Mouse (Mus musculus): ENCODE results near the gene Txnip. TPM values are rescaled to one million over a fixed set of nuclear protein-coding genes. Genes with fewer than 3 reads are reported as not detected.

The Txnip gene
- polyA plus RNA-seq, 1 experiment = 42.6 TPM

GRCm38 (mm10) chr3:96594851-96595250 lies 37.1 kb downstream of the Txnip start:
- Histone ChIP-seq H3K79me2 (ENCODE audit: control insufficient read depth, insufficient read depth) (peaks cover 8% of the 10 kb centered on the region), H3ac (ENCODE audit: control insufficient read depth, insufficient read length) (no peak overlapping the region), H3K4me3 (peak overlapping the region; percentile 79), H3K27me3 (ENCODE audit: control insufficient read depth, insufficient read depth, insufficient read length) (no peaks in the 10 kb centered on the region), H3K4me2 (ENCODE audit: low read depth) (no peak overlapping the region), H3K36me3 (ENCODE audit: control insufficient read depth, insufficient read depth) (no peaks in the 10 kb centered on the region)
- TF ChIP-seq POLR2AphosphoS2 (IDR thresholded peaks at IDR 0.05; ENCODE audit: insufficient read length, low read depth) = no peak
- no peak for TF ChIP-seq MYOG (IDR thresholded peaks at IDR 0.05; ENCODE audit: control insufficient read depth in 1 of 3, insufficient read depth in 1 of 3, insufficient read length in 2 of 3, low read depth in 2 of 3)
- TF ChIP-seq POLR2A (IDR thresholded peaks at IDR 0.05; ENCODE audit: insufficient read length, low read depth) = no peak
- TF ChIP-seq USF1 (IDR thresholded peaks at IDR 0.05; ENCODE audit: low read depth) = no peak
- TF ChIP-seq TCF12 (IDR thresholded peaks at IDR 0.05; ENCODE audit: insufficient read depth, poor library complexity, severe bottlenecking) = no peak
- TF ChIP-seq SRF (IDR thresholded peaks at IDR 0.05; ENCODE audit: control insufficient read depth, insufficient read length, low read depth) = no peak
- TF ChIP-seq TCF3 (IDR thresholded peaks at IDR 0.05; ENCODE audit: insufficient read length, low read depth) = no peak
- TF ChIP-seq E2F4 (IDR thresholded peaks at IDR 0.05; ENCODE audit: insufficient read depth) = no peak
- no peak for TF ChIP-seq MYOD1 (IDR thresholded peaks at IDR 0.05; ENCODE audit: control insufficient read depth in 1 of 3, insufficient read length in 2 of 3, low read depth in 2 of 3)
- TF ChIP-seq MAX (IDR thresholded peaks at IDR 0.05; ENCODE audit: low read depth) = no peak
- no peak for TF ChIP-seq CEBPB (IDR thresholded peaks at IDR 0.05; ENCODE audit: insufficient read depth, poor library complexity, severe bottlenecking)
- no peak for TF ChIP-seq REST (IDR thresholded peaks at IDR 0.05; ENCODE audit: insufficient read depth, insufficient read length)

- TF ChIP-seq MYOD1 (IDR thresholded peaks at IDR 0.05; ENCODE audit: control insufficient read depth in 1 of 3, insufficient read length in 2 of 3, low read depth in 2 of 3) = peak in 1 of 3 experiments; percentile 22
- TF ChIP-seq E2F4 (IDR thresholded peaks at IDR 0.05; ENCODE audit: insufficient read depth) = no peak
- no peak for TF ChIP-seq TCF12 (IDR thresholded peaks at IDR 0.05; ENCODE audit: insufficient read depth, poor library complexity, severe bottlenecking)
- Histone ChIP-seq H3K79me2 (ENCODE audit: control insufficient read depth, insufficient read depth) (peaks cover 8% of the 10 kb centered on the region), H3K36me3 (ENCODE audit: control insufficient read depth, insufficient read depth) (no peaks in the 10 kb centered on the region), H3ac (ENCODE audit: control insufficient read depth, insufficient read length) (no peak overlapping the region), H3K27me3 (ENCODE audit: control insufficient read depth, insufficient read depth, insufficient read length) (no peaks in the 10 kb centered on the region), H3K4me3 (peak overlapping the region; percentile 51), H3K4me2 (ENCODE audit: low read depth) (peak overlapping the region; percentile 98)
Observed at GRCm38 (mm10) chr3:96595661-96596060, 37.9 kb downstream of the Txnip start.

GRCm38 (mm10) chr3:96596228-96596707 lies 38.5 kb downstream of the Txnip start, which contains the start of gene Ankrd34a:
Gene Ankrd34a (plus strand): TSS chr3:96596636.
- Histone ChIP-seq H3K4me3 (peak within 1 kb of the TSS; percentile 51), H3K36me3 (ENCODE audit: control insufficient read depth, insufficient read depth) (no peaks in the 10 kb centered on the region), H3K27me3 (ENCODE audit: control insufficient read depth, insufficient read depth, insufficient read length) (no peaks in the 10 kb centered on the region), H3K79me2 (ENCODE audit: control insufficient read depth, insufficient read depth) (peaks cover 8% of the 10 kb centered on the region), H3ac (ENCODE audit: control insufficient read depth, insufficient read length) (peak within 1 kb of the TSS; percentile 50), H3K4me2 (ENCODE audit: low read depth) (peak within 1 kb of the TSS; percentile 98)
- no peak for TF ChIP-seq POLR2A (IDR thresholded peaks at IDR 0.05; ENCODE audit: insufficient read length, low read depth)
- no peak for TF ChIP-seq REST (IDR thresholded peaks at IDR 0.05; ENCODE audit: insufficient read depth, insufficient read length)
- no peak for TF ChIP-seq E2F4 (IDR thresholded peaks at IDR 0.05; ENCODE audit: insufficient read depth)
- no peak for TF ChIP-seq TCF12 (IDR thresholded peaks at IDR 0.05; ENCODE audit: insufficient read depth, poor library complexity, severe bottlenecking)
- no peak for TF ChIP-seq POLR2AphosphoS2 (IDR thresholded peaks at IDR 0.05; ENCODE audit: insufficient read length, low read depth)
- no peak for TF ChIP-seq CEBPB (IDR thresholded peaks at IDR 0.05; ENCODE audit: insufficient read depth, poor library complexity, severe bottlenecking)
- no peak for TF ChIP-seq SRF (IDR thresholded peaks at IDR 0.05; ENCODE audit: control insufficient read depth, insufficient read length, low read depth)
- TF ChIP-seq MAX (IDR thresholded peaks at IDR 0.05; ENCODE audit: low read depth) = no peak
- TF ChIP-seq MYOG (IDR thresholded peaks at IDR 0.05; ENCODE audit: control insufficient read depth in 1 of 3, insufficient read depth in 1 of 3, insufficient read length in 2 of 3, low read depth in 2 of 3) = no peak
- TF ChIP-seq USF1 (IDR thresholded peaks at IDR 0.05; ENCODE audit: low read depth) = no peak
- TF ChIP-seq MYOD1 (IDR thresholded peaks at IDR 0.05; ENCODE audit: control insufficient read depth in 1 of 3, insufficient read length in 2 of 3, low read depth in 2 of 3) = no peak
- no peak for TF ChIP-seq TCF3 (IDR thresholded peaks at IDR 0.05; ENCODE audit: insufficient read length, low read depth)

GRCm38 (mm10) chr3:96596855-96597254 lies 39.1 kb downstream of the Txnip start:
- peak overlapping the region; percentile 51 for H3K4me3 ChIP-seq
- TF ChIP-seq SRF (IDR thresholded peaks at IDR 0.05; ENCODE audit: control insufficient read depth, insufficient read length, low read depth) (no peak), POLR2AphosphoS2 (IDR thresholded peaks at IDR 0.05; ENCODE audit: insufficient read length, low read depth) (no peak), TCF3 (IDR thresholded peaks at IDR 0.05; ENCODE audit: insufficient read length, low read depth) (no peak), REST (IDR thresholded peaks at IDR 0.05; ENCODE audit: insufficient read depth, insufficient read length) (no peak), TCF12 (IDR thresholded peaks at IDR 0.05; ENCODE audit: insufficient read depth, poor library complexity, severe bottlenecking) (no peak), MAX (IDR thresholded peaks at IDR 0.05; ENCODE audit: low read depth) (no peak), MYOG (IDR thresholded peaks at IDR 0.05; ENCODE audit: control insufficient read depth in 1 of 3, insufficient read depth in 1 of 3, insufficient read length in 2 of 3, low read depth in 2 of 3) (no peak), E2F4 (IDR thresholded peaks at IDR 0.05; ENCODE audit: insufficient read depth) (no peak), USF1 (IDR thresholded peaks at IDR 0.05; ENCODE audit: low read depth) (no peak), CEBPB (IDR thresholded peaks at IDR 0.05; ENCODE audit: insufficient read depth, poor library complexity, severe bottlenecking) (no peak), MYOD1 (IDR thresholded peaks at IDR 0.05; ENCODE audit: control insufficient read depth in 1 of 3, insufficient read length in 2 of 3, low read depth in 2 of 3) (no peak), POLR2A (IDR thresholded peaks at IDR 0.05; ENCODE audit: insufficient read length, low read depth) (no peak)

More at GRCm38 (mm10) chr3:96596855-96597254, 39.1 kb downstream of the Txnip start:
- Histone ChIP-seq H3K79me2 (ENCODE audit: control insufficient read depth, insufficient read depth) (peaks cover 14% of the 10 kb centered on the region), H3K4me2 (ENCODE audit: low read depth) (peak overlapping the region; percentile 98), H3ac (ENCODE audit: control insufficient read depth, insufficient read length) (peak overlapping the region; percentile 50), H3K36me3 (ENCODE audit: control insufficient read depth, insufficient read depth) (no peaks in the 10 kb centered on the region), H3K27me3 (ENCODE audit: control insufficient read depth, insufficient read depth, insufficient read length) (no peaks in the 10 kb centered on the region)

Data from myocyte (in vitro differentiated cells).